Mouse (Mus musculus): Measurements from ENCODE around the gene Frk.
"Not testable (repeated sequence)": the region's sequence is repeated elsewhere in the genome, so short reads cannot be mapped to it uniquely, and the experiment has no call there.

Gene Frk

GRCm38 (mm10) chr10:34483297-34484013 lies at the start of gene Frk:
TSS of gene Frk (plus strand) at chr10:34483399.
- in situ Hi-C loops (cut with MboI, MseI), result no loop called here

GRCm38 (mm10) chr10:34434191-34434590 lies 49.0 kb upstream of the Frk start:
- in situ Hi-C loops (cut with MboI, MseI), result not testable (repeated sequence)

- in situ Hi-C loops (cut with MboI, MseI), result no loop called here
Observed at GRCm38 (mm10) chr10:34449469-34449868, 33.7 kb upstream of the Frk start.

GRCm38 (mm10) chr10:34461451-34461850 lies 21.7 kb upstream of the Frk start:
- in situ Hi-C loops (cut with MboI, MseI), result no loop called here

- in situ Hi-C loops (cut with MboI, MseI), result no loop called here
Observed at GRCm38 (mm10) chr10:34464321-34464720, 18.9 kb upstream of the Frk start.

GRCm38 (mm10) chr10:34469037-34469436 lies 14.2 kb upstream of the Frk start:
- in situ Hi-C loops (cut with MboI, MseI), result no loop called here

- in situ Hi-C loops (cut with MboI, MseI), result no loop called here
Observed at GRCm38 (mm10) chr10:34479942-34480455, 3.2 kb upstream of the Frk start.

- in situ Hi-C loops (cut with MboI, MseI), result no loop called here
Observed at GRCm38 (mm10) chr10:34484014-34484411, 814 bp downstream of the Frk start.

- in situ Hi-C loops (cut with MboI, MseI), result no loop called here
Observed at GRCm38 (mm10) chr10:34485079-34485478, 1.9 kb downstream of the Frk start.

GRCm38 (mm10) chr10:34507807-34508206 lies 24.6 kb downstream of the Frk start:
- in situ Hi-C loops (cut with MboI, MseI), result no loop called here

GRCm38 (mm10) chr10:34508593-34508992 lies 25.4 kb downstream of the Frk start:
- in situ Hi-C loops (cut with MboI, MseI), result no loop called here

- in situ Hi-C loops (cut with MboI, MseI), result no loop called here
Observed at GRCm38 (mm10) chr10:34509256-34509655, 26.1 kb downstream of the Frk start.

- in situ Hi-C loops (cut with MboI, MseI), result no loop called here
Observed at GRCm38 (mm10) chr10:34511192-34511591, 28.0 kb downstream of the Frk start.

GRCm38 (mm10) chr10:34512551-34512950 lies 29.4 kb downstream of the Frk start:
- in situ Hi-C loops (cut with MboI, MseI), result no loop called here

- in situ Hi-C loops (cut with MboI, MseI), result no loop called here
Observed at GRCm38 (mm10) chr10:34525598-34525997, 42.4 kb downstream of the Frk start.

- in situ Hi-C loops (cut with MboI, MseI), result no loop called here
Observed at GRCm38 (mm10) chr10:34531766-34532165, 48.6 kb downstream of the Frk start.

- in situ Hi-C loops (cut with MboI, MseI), result no loop called here
Observed at GRCm38 (mm10) chr10:34532507-34532906, 49.3 kb downstream of the Frk start.

- in situ Hi-C loops (cut with MboI, MseI), result no loop called here
Observed at GRCm38 (mm10) chr10:34540687-34541086, 57.5 kb downstream of the Frk start.

GRCm38 (mm10) chr10:34541717-34542490 lies 58.7 kb downstream of the Frk start:
- in situ Hi-C loops (cut with MboI, MseI), result no loop called here

- in situ Hi-C loops (cut with MboI, MseI), result no loop called here
Observed at GRCm38 (mm10) chr10:34550612-34551011, 67.4 kb downstream of the Frk start.

GRCm38 (mm10) chr10:34551636-34552035 lies 68.4 kb downstream of the Frk start:
- in situ Hi-C loops (cut with MboI, MseI), result no loop called here

- in situ Hi-C loops (cut with MboI, MseI), result no loop called here
Observed at GRCm38 (mm10) chr10:34563518-34564176, 80.4 kb downstream of the Frk start.

Measured in T-helper 17 cell (primary cell).